Mouse (Mus musculus) forebrain, embryonic 13.5 days (tissue): ENCODE measurements at regions not wholly inside any gene's neighbourhood (a gene's known extent, or its start where the extent isn't known, plus 50 kb on each side); places are given as distances from the start of the nearest gene placed in this dataset.
A peak's percentile ranks its signal among the peaks of the same experiment; 100 is the strongest.

Source experiments
- ATAC-seq: fragments of 200-750 bp; cut with Nextera tagmentation; 2 replicates; pipeline ENCODE4 v1.8.0; 2017
- H3K27ac ChIP-seq: fragments of 300-500 bp; sonication (generic); 2 replicates; pipeline ENCODE4 v1.5.1; 2015; ENCODE audit warnings: inconsistent platforms, mild to moderate bottlenecking, moderate library complexity
- H3K27me3 ChIP-seq: fragments of 300-500 bp; sonication (generic); 2 replicates; pipeline ENCODE4 v1.6.1; 2015; ENCODE audit warnings: mild to moderate bottlenecking, inconsistent platforms
- H3K36me3 ChIP-seq: fragments of 300-500 bp; sonication (generic); 2 replicates; pipeline ENCODE4 v1.6.1; 2015; ENCODE audit warnings: mild to moderate bottlenecking, inconsistent platforms; ENCODE audit not compliant: poor library complexity, severe bottlenecking
- H3K4me1 ChIP-seq: fragments of 300-500 bp; sonication (generic); 2 replicates; pipeline ENCODE4 v1.6.1; 2015; ENCODE audit warnings: inconsistent platforms
- H3K4me2 ChIP-seq: fragments of 300-500 bp; sonication (generic); 2 replicates; pipeline ENCODE4 v1.6.1; 2015; ENCODE audit warnings: inconsistent platforms, mild to moderate bottlenecking, moderate library complexity
- H3K4me3 ChIP-seq: fragments of 300-500 bp; sonication (generic); 2 replicates; pipeline ENCODE4 v1.5.1; 2015; ENCODE audit warnings: mild to moderate bottlenecking, inconsistent platforms
- H3K9ac ChIP-seq: fragments of 300-500 bp; sonication (generic); 2 replicates; pipeline ENCODE4 v1.6.1; 2015; ENCODE audit warnings: mild to moderate bottlenecking, inconsistent platforms
- H3K9me3 ChIP-seq: fragments of 300-500 bp; sonication (generic); replicated peaks from 2 replicates; pipeline ENCODE4 v1.6.1; 2016; ENCODE audit warnings: inconsistent platforms
- whole genome bisulfite sequencing: fragments of 180-500 bp; shearing (Covaris S2); methylation state at CpG from one replicate; pipeline ENCODE4 v1.1.7; 2015; 5-methylcytosine and 5-hydroxymethylcytosine counted together

- Histone ChIP-seq H3K4me2 (no peak overlapping the region), H3K27ac (no peak overlapping the region), H3K36me3 (no peaks in the 10 kb centered on the region), H3K27me3 (no peaks in the 10 kb centered on the region), H3K4me1 (peaks cover 40% of the 10 kb centered on the region), H3K4me3 (no peak overlapping the region), H3K9ac (no peak overlapping the region), H3K9me3 (no peaks in the 10 kb centered on the region)
- 59% methylated on average over 6 of the region's 6 CpGs for WGBS
- no peak for ATAC-seq
Observed at GRCm38 (mm10) chr14:76767301-76767700, 210.6 kb upstream of the Serp2 start.

DNA sequence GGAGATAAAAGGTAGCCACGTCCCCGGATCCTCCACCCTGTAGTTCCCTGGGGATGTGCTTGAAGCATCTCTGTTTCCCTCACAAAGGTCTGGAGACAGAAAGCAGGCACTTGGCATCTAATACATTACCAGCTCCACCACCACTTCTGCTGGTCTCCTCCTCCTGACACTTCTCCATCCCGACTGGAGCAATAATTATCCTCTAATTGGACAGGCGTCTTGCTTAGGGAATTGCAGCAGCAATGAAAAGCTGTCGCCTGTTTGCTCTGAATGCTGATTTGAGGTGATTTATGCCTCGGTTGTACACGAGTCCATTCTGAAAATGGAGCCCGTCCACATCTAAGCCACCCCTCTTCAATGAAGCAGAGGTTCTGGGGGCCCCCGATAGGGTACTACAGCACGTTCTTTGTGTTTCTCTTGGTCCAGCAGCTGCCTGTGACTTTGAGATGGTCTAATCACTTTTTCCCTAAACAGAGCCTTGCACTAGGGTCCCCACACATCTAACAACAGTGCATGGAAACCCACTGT, 209.6 kb upstream of the Serp2 start:
- no peak overlapping the region for H3K4me2 ChIP-seq
- no peaks in the 10 kb centered on the region for H3K36me3 ChIP-seq
- H3K4me1 ChIP-seq = peaks cover 33% of the 10 kb centered on the region
- 46% methylated on average over 10 of the region's 10 CpGs for WGBS
- H3K9ac ChIP-seq = no peak overlapping the region
- peak overlapping the region; percentile 35 for H3K27ac ChIP-seq
- no peak overlapping the region for H3K4me3 ChIP-seq
- H3K9me3 ChIP-seq = no peaks in the 10 kb centered on the region
- peak; percentile 37; the same call in 1 of the 2 replicates for ATAC-seq
- no peaks in the 10 kb centered on the region for H3K27me3 ChIP-seq

GRCm38 (mm10) chr14:76765094-76765504, 208.4 kb upstream of the Serp2 start:
- no peak overlapping the region for H3K4me3 ChIP-seq
- ATAC-seq = 0 out of 2 replicates have a peak, but pooled peaks have one; percentile 25
- H3K36me3 ChIP-seq = no peaks in the 10 kb centered on the region
- H3K27ac ChIP-seq = no peak overlapping the region
- H3K9me3 ChIP-seq = no peaks in the 10 kb centered on the region
- H3K27me3 ChIP-seq = no peaks in the 10 kb centered on the region
- H3K4me1 ChIP-seq = peaks cover 39% of the 10 kb centered on the region
- H3K9ac ChIP-seq = no peak overlapping the region
- H3K4me2 ChIP-seq = no peak overlapping the region
- WGBS = 62% methylated on average over 6 of the region's 6 CpGs

- Histone ChIP-seq H3K27ac (no peak overlapping the region), H3K27me3 (no peaks in the 10 kb centered on the region), H3K4me2 (peak overlapping the region; percentile 18; the same call in 1 of the 2 replicates), H3K36me3 (no peaks in the 10 kb centered on the region), H3K4me1 (peaks cover 39% of the 10 kb centered on the region), H3K4me3 (no peak overlapping the region), H3K9ac (0 out of 2 replicates have a peak overlapping the region, but pooled peaks have one; percentile 41), H3K9me3 (no peaks in the 10 kb centered on the region)
- ATAC-seq = no peak
- 26% methylated on average over 7 of the region's 7 CpGs for WGBS
Observed at GRCm38 (mm10) chr14:76764390-76764796, 207.7 kb upstream of the Serp2 start.

- H3K27me3 ChIP-seq = no peaks in the 10 kb centered on the region
- no peak overlapping the region for H3K4me3 ChIP-seq
- 77% methylated on average over 7 of the region's 7 CpGs for WGBS
- H3K9me3 ChIP-seq = no peaks in the 10 kb centered on the region
- H3K4me1 ChIP-seq = peaks cover 39% of the 10 kb centered on the region
- no peak for ATAC-seq
- no peak overlapping the region for H3K4me2 ChIP-seq
- H3K9ac ChIP-seq = no peak overlapping the region
- no peaks in the 10 kb centered on the region for H3K36me3 ChIP-seq
- no peak overlapping the region for H3K27ac ChIP-seq
Observed at GRCm38 (mm10) chr14:76763539-76763938, 206.8 kb upstream of the Serp2 start.

DNA sequence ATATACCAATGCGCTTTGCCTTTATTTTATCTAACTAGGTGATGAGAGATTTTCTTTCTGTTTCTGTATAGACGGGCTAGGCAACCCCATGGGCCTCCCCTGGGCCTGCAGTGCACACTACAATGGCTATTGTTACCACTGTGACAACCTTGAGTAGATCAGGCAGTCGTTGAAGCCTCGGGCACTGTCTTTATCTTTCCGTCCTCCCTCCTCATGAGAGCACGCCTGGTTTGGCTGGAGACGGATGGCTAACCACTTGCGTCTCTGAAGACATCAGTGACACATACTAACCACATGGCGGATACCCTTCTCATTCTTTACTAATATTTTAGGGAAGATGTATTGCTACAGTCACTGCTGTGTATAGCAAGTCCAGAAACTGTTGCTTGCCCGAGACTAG, 206.1 kb upstream of the Serp2 start:
- Histone ChIP-seq H3K36me3 (no peaks in the 10 kb centered on the region), H3K9ac (no peak overlapping the region), H3K4me3 (no peak overlapping the region), H3K9me3 (no peaks in the 10 kb centered on the region), H3K27me3 (no peaks in the 10 kb centered on the region), H3K4me1 (peaks cover 39% of the 10 kb centered on the region), H3K27ac (no peak overlapping the region), H3K4me2 (no peak overlapping the region)
- 66% methylated on average over 10 of the region's 10 CpGs for WGBS
- no peak for ATAC-seq

DNA sequence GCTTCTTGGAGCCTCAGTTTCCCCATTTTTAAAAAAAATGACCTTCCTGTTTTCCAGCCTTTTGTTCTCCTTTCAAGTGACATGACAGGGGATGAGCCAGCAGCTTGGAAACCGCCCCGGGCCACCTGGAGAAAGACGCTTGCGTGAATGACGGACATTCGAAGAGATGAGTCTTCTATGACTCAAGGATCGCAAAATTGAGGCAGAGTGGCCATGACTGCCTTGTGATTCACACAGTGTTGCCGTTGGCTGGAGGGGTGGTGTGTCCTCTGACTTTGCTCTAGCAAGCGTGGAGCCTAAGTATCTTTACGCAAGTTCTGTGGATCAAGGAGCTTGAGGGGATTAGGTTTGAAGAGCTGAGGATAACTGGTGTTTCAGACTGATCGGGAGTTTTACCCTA, 205.0 kb upstream of the Serp2 start:
- no peak overlapping the region for H3K4me2 ChIP-seq
- no peak overlapping the region for H3K9ac ChIP-seq
- H3K27ac ChIP-seq = no peak overlapping the region
- no peaks in the 10 kb centered on the region for H3K36me3 ChIP-seq
- H3K27me3 ChIP-seq = no peaks in the 10 kb centered on the region
- no peak for ATAC-seq
- 95% methylated on average over 11 of the region's 11 CpGs for WGBS
- no peaks in the 10 kb centered on the region for H3K9me3 ChIP-seq
- peaks cover 38% of the 10 kb centered on the region for H3K4me1 ChIP-seq
- no peak overlapping the region for H3K4me3 ChIP-seq

DNA sequence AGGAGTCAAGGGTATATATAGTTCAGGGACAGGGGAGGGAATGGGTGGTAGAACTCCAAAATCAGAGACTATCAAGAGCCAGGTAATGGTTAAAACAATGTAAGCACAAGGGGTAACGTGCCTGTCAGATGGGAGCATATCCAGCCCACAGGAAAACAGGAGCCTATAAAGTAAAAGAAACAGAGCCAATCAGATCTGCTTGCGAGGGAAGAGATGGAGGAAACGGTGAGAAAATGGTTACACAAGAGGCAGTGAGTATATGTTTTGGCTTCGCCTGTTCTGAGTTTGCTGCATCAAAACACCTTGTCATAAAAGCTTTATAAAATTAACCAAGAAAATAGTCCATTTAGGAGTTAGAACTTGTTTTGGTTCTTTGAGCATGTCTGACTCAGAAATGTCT, 204.6 kb upstream of the Serp2 start:
- ATAC-seq = no peak

DNA sequence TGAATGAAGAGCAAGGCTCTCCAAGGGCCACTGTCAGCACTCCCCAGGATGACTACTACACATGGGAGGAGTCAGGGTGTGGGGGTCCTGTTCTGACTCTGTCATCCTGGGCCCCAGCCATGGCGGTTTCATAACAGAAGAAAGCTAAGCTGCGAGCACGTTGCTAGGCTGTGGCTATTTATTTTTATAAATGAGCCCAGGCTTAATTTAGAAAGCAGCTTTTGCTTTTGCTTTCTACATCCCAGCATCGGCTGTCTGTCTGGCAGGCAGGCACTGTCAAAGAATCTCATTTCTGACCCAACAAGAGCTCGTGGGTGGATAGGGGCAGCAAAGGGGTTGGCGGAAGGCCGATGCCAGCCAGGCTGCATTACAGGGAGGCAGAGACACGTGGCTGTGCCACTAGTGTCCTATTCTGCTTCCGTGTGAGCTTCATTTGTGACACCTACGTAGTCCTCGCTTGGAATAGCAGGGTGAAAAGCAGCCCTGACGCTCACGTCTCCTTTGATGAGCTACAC, 203.9 kb upstream of the Serp2 start:
- Histone ChIP-seq H3K4me2 (no peak overlapping the region), H3K9me3 (no peaks in the 10 kb centered on the region)
- 78% methylated on average over 13 of the region's 13 CpGs for WGBS

More for the DNA sequence above, 204.6 kb upstream of the Serp2 start:
- Histone ChIP-seq H3K4me1 (peaks cover 34% of the 10 kb centered on the region), H3K9me3 (no peaks in the 10 kb centered on the region), H3K27ac (no peak overlapping the region), H3K9ac (no peak overlapping the region), H3K4me3 (no peak overlapping the region), H3K4me2 (no peak overlapping the region), H3K36me3 (no peaks in the 10 kb centered on the region), H3K27me3 (no peaks in the 10 kb centered on the region)
- WGBS = 85% methylated on average over 4 of the region's 4 CpGs

DNA sequence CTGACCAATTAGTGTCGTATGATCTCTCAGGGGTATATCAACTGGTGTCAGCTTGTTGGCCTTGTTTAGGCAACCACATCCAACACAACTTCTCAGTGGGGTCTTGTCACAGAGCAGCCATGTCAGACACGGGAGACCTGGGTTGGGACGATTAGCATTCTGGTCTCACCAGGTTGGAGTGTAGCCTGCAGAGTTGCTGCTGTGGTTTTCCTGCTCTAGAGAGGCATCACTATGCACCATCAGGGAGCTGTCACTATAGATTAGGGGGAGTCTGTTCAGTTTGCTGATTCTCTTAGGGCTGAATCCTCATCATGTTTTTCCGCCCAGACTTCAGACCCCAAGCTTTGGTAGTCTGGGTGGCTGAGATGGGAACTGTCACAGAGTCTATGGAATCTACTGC, 202.7 kb upstream of the Serp2 start:
- Histone ChIP-seq H3K27ac (no peak overlapping the region), H3K9ac (no peak overlapping the region), H3K27me3 (no peaks in the 10 kb centered on the region), H3K4me3 (no peak overlapping the region), H3K4me1 (peaks cover 16% of the 10 kb centered on the region), H3K4me2 (no peak overlapping the region), H3K9me3 (no peaks in the 10 kb centered on the region), H3K36me3 (no peaks in the 10 kb centered on the region)
- no peak for ATAC-seq
- 87% methylated on average over 4 of the region's 4 CpGs for WGBS

More for the DNA sequence above, 203.9 kb upstream of the Serp2 start:
- no peak overlapping the region for H3K4me3 ChIP-seq
- no peaks in the 10 kb centered on the region for H3K27me3 ChIP-seq
- H3K27ac ChIP-seq = no peak overlapping the region
- no peaks in the 10 kb centered on the region for H3K36me3 ChIP-seq
- ATAC-seq = no peak
- no peak overlapping the region for H3K9ac ChIP-seq
- peaks cover 28% of the 10 kb centered on the region for H3K4me1 ChIP-seq

- 86% methylated on average over 1 of the region's 1 CpGs for WGBS
- ATAC-seq = no peak
- no peak overlapping the region for H3K9ac ChIP-seq
Observed at GRCm38 (mm10) chr14:76758589-76758988, 201.9 kb upstream of the Serp2 start.

DNA sequence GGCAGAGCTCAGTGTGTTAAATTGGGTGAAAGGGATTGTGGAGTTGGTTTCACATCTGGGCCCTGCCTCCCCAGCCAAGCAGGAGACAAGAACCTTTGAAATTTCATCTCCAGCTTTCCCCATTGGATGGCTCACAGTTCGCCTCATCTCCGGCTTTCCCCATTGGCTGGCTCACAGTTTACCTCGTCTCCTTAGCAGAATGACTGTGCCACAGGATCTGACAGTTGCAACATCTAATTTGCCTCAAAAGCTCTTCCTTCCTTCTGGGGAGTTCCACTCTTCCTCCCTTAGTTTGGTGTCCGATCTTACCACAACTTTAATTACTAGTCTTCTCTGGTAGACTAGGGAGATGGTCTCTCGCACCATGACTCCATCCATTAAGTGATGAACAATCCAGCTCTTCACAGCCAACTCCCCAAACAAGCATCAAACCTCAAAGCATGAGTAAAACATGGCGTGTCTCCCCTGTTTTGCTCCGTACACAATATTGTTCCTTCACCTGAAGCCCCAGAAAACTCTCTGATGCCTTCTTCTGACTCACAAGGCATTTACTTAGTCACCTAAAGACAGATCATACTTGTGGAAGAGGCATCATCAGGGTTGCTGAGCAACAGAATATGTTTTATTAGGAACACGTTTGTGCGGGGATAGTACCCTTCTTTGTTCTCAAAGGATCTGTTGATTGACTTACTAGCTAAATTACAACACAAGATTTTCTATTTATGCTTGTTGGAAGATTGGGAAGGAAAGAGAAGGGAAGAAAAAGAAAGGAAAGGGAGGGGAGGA, 199.1 kb upstream of the Serp2 start:
- ATAC-seq = no peak
- no peaks in the 10 kb centered on the region for H3K27me3 ChIP-seq
- 84% methylated on average over 9 of the region's 9 CpGs for WGBS

More at GRCm38 (mm10) chr14:76758589-76758988, 201.9 kb upstream of the Serp2 start:
- Histone ChIP-seq H3K36me3 (no peaks in the 10 kb centered on the region), H3K4me3 (no peak overlapping the region), H3K27me3 (no peaks in the 10 kb centered on the region), H3K27ac (no peak overlapping the region), H3K9me3 (no peaks in the 10 kb centered on the region), H3K4me1 (0 out of 2 replicates have a peak, but pooled peaks cover 9% of the 10 kb centered on the region), H3K4me2 (no peak overlapping the region)

More for the DNA sequence above, 199.1 kb upstream of the Serp2 start:
- H3K4me2 ChIP-seq = no peak overlapping the region
- H3K27ac ChIP-seq = no peak overlapping the region
- H3K36me3 ChIP-seq = no peaks in the 10 kb centered on the region
- 0 out of 2 replicates have a peak, but pooled peaks cover 4% of the 10 kb centered on the region for H3K4me1 ChIP-seq
- no peak overlapping the region for H3K9ac ChIP-seq
- H3K4me3 ChIP-seq = no peak overlapping the region
- H3K9me3 ChIP-seq = no peaks in the 10 kb centered on the region
